Mouse (Mus musculus) midbrain, embryonic 10.5 days (tissue): ENCODE data around the gene Mest. TPM values are rescaled to one million over a fixed set of nuclear protein-coding genes. Genes with fewer than 3 reads are reported as not detected.
A peak's percentile ranks its signal among the peaks of the same experiment; 100 is the strongest.

ENCODE experiments used
- DNase-seq: peaks from one replicate; pipeline ENCODE4 v3.0.0-alpha.2; 2017; ENCODE audit warnings: low spot score
- H3K27ac ChIP-seq: fragments of 300-500 bp; sonication (generic); replicated peaks from 2 replicates; pipeline ENCODE4 v1.5.1; 2016; ENCODE audit warnings: mild to moderate bottlenecking
- H3K27me3 ChIP-seq: fragments of 300-500 bp; sonication (generic); 2 replicates; pipeline ENCODE4 v1.6.1; 2016; ENCODE audit warnings: low read depth, mild to moderate bottlenecking; ENCODE audit not compliant: poor library complexity, severe bottlenecking
- H3K36me3 ChIP-seq: fragments of 300-500 bp; sonication (generic); 2 replicates; pipeline ENCODE4 v1.6.1; 2016; ENCODE audit warnings: mild to moderate bottlenecking, moderate library complexity
- H3K4me1 ChIP-seq: fragments of 300-500 bp; sonication (generic); 2 replicates; pipeline ENCODE4 v1.6.1; 2016
- H3K4me3 ChIP-seq: fragments of 300-500 bp; sonication (generic); 2 replicates; pipeline ENCODE4 v1.5.1; 2016; ENCODE audit warnings: mild to moderate bottlenecking, moderate library complexity
- H3K9me3 ChIP-seq: fragments of 300-500 bp; sonication (generic); replicated peaks from 2 replicates; pipeline ENCODE4 v1.6.1; 2016; ENCODE audit warnings: mild to moderate bottlenecking
- WGBS: fragments of 180-500 bp; shearing (Covaris S2); methylation state at CpG from one replicate; pipeline ENCODE4 v1.1.7; 2016; 5-methylcytosine and 5-hydroxymethylcytosine counted together
- polyA plus RNA-seq: library from polyadenylated mRNA; unstranded; fragments of >200 nt; fragmentation: Nextera tagmentation; extraction: Ambion mirVana; gene quantifications from 2 replicates; pipeline ENCODE4 v1.2.1, GENCODE M21; 2016

The Mest gene
- polyA plus RNA-seq, 1 experiment from 2014 or later: 1,939 TPM

DNA sequence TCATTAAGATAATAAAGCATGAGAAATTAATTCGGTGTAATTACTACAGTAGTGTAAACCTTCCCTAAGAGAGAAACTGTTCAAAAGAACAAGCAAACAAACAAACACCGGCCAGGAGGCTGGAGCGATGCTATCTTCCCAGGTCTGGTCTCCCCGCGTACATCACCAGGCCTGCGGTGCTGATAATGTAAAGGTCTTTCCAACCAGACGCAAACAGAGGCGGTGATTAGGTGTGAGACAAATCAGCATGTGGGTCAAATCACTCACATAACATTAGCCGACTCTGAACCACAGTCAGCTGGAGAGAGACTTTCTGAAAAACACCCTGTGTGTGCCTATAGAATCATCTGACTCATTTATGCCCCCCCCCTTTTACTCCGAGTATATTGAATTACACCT, 12.0 kb upstream of the Mest start:
- Histone ChIP-seq H3K27ac (no peak overlapping the region), H3K4me3 (no peak overlapping the region), H3K9me3 (no peaks in the 10 kb centered on the region), H3K4me1 (peaks cover 51% of the 10 kb centered on the region), H3K36me3 (no peaks in the 10 kb centered on the region), H3K27me3 (no peaks in the 10 kb centered on the region)
- 78% methylated on average over 10 of the region's 10 CpGs for WGBS
- no peak for DNase-seq

DNA sequence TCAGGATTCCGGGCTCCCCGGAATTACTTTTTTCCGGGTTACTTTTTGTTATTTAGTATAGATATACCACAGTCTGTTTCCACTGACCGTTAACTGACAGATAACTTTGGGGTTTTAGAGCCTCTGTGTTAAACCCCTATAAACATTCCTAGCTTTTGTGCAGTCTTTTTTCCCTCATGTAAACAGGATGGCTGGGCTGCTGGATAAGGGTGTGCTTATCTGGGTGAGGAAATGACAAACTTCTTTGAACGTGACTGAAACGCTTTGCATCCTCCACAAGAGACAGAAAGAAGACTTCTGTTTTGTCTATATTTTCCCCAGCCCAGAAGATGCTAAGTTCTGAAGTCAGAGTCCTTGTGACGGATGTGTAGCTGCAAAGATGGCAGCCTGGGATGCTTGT, 10.9 kb upstream of the Mest start:
- Histone ChIP-seq H3K36me3 (no peaks in the 10 kb centered on the region), H3K4me1 (peaks cover 44% of the 10 kb centered on the region), H3K4me3 (no peak overlapping the region), H3K9me3 (no peaks in the 10 kb centered on the region), H3K27ac (peak overlapping the region; percentile 50; the same call in 1 of the 2 replicates), H3K27me3 (no peaks in the 10 kb centered on the region)
- WGBS: 76% methylated on average over 7 of the region's 7 CpGs
- no peak for DNase-seq

DNA sequence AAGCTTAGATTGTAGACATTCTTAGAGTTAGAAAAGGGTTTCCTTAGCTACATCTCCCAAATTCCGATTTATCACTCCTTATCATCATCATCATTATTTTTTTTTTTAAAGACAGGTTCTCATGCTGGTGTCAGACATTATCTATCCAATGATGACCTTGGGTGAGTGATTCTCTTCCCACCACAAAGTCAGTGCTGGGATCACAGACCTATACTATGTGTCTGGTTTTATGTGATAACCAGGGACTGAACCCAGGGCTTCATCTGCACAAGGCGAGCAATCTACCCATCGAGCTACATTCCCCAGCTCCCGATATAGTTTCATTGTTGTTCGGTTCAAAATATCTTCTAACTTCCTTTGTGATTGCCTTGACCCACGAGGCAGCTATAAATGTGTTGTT, 9.9 kb upstream of the Mest start:
- Histone ChIP-seq H3K4me1 (peaks cover 40% of the 10 kb centered on the region), H3K27me3 (no peaks in the 10 kb centered on the region), H3K36me3 (no peaks in the 10 kb centered on the region), H3K27ac (peak overlapping the region; percentile 34; the same call in 1 of the 2 replicates), H3K9me3 (no peaks in the 10 kb centered on the region), H3K4me3 (no peak overlapping the region)
- 88% methylated on average over 6 of the region's 6 CpGs for WGBS
- no peak for DNase-seq

DNA sequence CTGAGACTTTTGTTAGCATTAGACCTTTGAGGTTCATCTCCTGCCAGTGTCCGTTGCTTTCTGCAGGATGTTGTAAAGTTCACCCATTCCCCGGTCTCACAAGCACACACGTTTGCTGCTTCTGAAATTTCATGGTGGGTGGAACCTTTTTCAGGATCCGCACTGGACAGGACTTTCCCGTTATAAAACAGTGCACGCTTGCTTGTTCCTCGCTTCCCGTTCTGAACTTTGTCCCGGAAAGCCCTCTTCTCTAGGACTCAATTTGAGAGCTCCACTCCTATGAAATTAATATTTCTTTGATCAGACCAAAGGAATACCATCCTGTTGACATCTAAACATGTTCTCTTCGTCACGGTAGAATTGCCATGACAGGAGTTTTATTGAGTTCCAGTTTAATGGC, 9.5 kb upstream of the Mest start:
- H3K27ac ChIP-seq: peak overlapping the region; percentile 34; the same call in 1 of the 2 replicates
- H3K27me3 ChIP-seq: no peaks in the 10 kb centered on the region
- H3K4me3 ChIP-seq: no peak overlapping the region
- no peaks in the 10 kb centered on the region for H3K36me3 ChIP-seq
- peaks cover 40% of the 10 kb centered on the region for H3K4me1 ChIP-seq
- no peaks in the 10 kb centered on the region for H3K9me3 ChIP-seq
- no peak for DNase-seq
- WGBS: 89% methylated on average over 11 of the region's 11 CpGs

DNA sequence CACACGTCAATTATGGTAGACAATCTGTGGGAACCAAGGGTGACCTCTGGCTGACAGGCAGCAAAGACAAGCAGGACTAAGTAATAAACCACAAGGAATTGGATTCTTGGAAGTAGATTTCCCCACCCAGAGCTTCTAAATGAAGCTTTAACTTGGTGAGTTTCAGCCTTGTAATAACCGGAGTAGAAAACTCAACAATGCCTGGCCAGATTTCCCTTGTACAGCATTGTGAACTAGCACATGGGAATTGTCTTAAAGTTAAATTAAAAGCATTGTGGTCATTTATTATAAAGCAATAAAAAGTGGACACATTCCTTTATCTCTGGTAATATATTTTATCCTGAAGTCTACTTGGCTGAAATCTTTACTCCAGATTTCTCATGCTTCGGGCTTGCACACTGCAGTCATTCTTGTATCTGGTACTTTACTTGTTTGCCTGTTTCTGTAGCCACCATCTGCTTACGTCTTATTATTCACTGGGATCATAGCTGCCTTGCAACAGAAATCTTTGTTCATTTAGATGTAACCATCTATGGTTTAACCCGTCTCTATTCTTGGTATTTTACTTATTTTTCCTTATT, 8.4 kb upstream of the Mest start:
- H3K4me3 ChIP-seq: no peak overlapping the region
- H3K9me3 ChIP-seq: no peaks in the 10 kb centered on the region
- H3K27ac ChIP-seq: no peak overlapping the region
- H3K4me1 ChIP-seq: peaks cover 29% of the 10 kb centered on the region
- 88% methylated on average over 5 of the region's 5 CpGs for WGBS
- H3K36me3 ChIP-seq: no peaks in the 10 kb centered on the region
- no peak for DNase-seq
- H3K27me3 ChIP-seq: no peaks in the 10 kb centered on the region

DNA sequence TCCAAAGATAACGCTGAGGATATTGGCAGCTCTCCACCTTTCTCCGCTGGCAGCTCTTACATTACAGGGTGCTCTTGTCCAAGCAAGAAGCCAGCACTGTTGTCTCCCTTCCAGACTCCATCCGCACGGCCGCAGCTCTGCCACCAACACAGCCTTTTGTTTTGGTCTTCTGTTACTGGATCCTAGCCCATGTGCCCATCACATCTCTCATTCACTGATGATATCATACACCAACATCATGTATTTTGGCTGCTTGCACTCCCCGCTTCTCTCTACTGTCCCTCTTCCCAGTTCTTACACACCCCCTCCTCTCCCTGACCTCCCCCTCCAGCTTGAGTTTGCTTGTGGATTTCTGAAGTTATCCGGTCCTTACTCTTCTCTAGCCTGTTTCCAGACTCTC, 6.6 kb upstream of the Mest start:
- peaks cover 26% of the 10 kb centered on the region for H3K4me1 ChIP-seq
- H3K27ac ChIP-seq: no peak overlapping the region
- 90% methylated on average over 7 of the region's 7 CpGs for WGBS
- H3K36me3 ChIP-seq: no peaks in the 10 kb centered on the region
- H3K27me3 ChIP-seq: no peaks in the 10 kb centered on the region
- DNase-seq: no peak
- H3K9me3 ChIP-seq: no peaks in the 10 kb centered on the region
- no peak overlapping the region for H3K4me3 ChIP-seq

DNA sequence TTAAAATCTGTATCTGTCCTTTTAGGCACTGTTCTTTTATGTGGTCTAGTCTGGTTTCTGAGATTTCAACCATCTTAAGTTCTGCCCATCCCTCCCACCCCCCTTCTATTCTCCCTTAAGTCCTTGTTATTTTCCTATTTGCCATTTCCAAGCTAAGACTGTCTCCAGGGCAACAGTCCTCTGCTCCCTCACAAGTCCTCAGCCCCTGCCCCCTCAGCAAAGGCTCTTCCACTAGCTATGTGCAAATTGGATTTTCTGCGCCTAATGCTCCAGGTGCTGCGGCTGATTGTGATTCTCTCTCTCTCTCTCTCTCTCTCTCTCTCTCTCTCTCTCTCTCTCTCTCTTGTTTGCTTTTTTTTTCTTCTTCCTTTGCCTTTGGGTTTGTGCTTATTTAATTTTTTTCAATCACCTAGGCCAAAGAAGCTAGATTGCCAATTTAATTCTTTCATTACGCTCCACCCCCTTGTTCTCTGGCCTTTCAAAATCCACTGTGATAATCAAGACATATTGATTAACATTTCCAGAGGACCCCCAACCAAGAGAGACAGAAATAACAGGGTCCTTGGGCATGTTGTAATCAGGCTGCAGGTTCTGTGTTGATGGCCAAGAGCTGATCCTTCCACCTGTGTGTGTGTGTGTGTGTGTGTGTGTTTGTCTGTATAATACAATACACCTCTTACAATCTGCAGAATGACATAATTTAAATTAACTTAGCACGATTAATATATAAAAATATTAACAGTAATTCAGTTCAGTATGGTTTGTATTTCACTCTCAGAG, 772 bp upstream of the Mest start:
- Histone ChIP-seq H3K36me3 (no peaks in the 10 kb centered on the region), H3K27me3 (no peaks in the 10 kb centered on the region), H3K9me3 (no peaks in the 10 kb centered on the region), H3K4me3 (no peak overlapping the region), H3K4me1 (peaks cover 39% of the 10 kb centered on the region), H3K27ac (peak overlapping the region; percentile 84)
- WGBS: 45% methylated on average over 4 of the region's 4 CpGs
- DNase-seq: peak; percentile 59

DNA sequence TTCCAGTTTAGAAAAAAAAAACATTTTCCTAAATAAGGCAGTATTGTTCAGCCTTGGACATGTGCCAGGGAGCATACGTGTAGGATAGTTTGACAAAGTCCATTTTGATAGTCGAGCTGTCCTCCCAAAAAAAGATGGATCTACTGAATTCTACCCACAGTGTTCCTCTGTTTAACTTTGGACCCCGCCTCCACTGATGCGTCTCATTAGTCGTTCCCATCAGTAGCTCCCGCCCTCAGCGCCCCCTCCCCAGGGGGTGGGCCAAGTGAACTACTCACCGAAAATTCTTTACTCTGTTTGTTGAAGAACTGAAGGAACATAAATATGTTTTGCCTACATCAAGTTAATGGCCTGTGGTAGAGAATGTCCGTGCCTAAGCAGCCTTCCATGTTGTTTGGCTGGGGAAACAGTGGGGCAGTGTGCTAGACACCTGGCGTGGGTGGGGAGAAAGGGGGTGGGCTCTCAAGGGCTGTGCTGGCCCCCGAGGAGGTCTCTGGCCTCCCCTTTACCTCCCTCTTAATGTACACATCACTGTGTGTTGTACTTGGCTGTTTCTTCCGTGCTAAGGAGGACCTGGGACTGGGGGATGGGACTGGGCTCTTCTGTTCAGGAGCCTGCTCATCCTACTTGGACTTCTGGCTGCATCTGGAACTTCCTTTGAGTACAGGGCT, 7.1 kb downstream of the Mest start:
- DNase-seq: no peak

DNA sequence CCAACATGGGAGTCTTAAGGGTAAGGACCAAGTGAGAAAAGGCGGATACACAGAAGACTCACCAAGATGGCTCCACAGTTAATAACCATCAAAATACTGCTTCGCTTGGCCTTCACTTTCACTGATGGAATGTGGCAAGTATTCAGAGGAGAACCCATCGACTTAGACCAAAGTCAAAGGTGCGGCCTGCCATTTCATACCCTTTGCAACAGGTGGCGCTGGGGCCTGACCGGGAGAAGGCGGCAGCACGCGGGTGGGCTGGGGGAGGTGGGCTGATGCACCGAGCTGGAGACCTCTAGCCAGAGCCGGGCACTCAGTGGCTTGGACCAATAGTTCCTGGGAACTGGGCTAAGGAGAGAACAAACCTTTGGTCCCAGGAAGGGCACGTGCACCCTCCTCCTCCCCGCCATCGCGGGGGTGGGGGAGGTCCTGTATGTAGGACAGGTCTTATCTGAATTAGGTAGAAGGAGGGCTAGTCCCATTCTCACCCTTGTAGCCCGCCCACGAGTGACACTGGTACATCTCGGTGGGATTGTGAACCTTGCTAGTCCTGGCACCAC, 9.3 kb downstream of the Mest start:
- Histone ChIP-seq H3K27me3 (no peaks in the 10 kb centered on the region), H3K9me3 (peaks cover 34% of the 10 kb centered on the region), H3K27ac (peak overlapping the region; percentile 90), H3K4me3 (peak overlapping the region; percentile 70), H3K4me1 (peaks cover 66% of the 10 kb centered on the region), H3K36me3 (peaks cover 14% of the 10 kb centered on the region)
- 33% methylated on average over 18 of the region's 18 CpGs for WGBS
- no peak for DNase-seq

More for the DNA sequence above, 7.1 kb downstream of the Mest start:
- Histone ChIP-seq H3K4me3 (no peak overlapping the region), H3K27me3 (no peaks in the 10 kb centered on the region), H3K36me3 (no peaks in the 10 kb centered on the region), H3K27ac (no peak overlapping the region), H3K9me3 (peaks cover 12% of the 10 kb centered on the region), H3K4me1 (peaks cover 46% of the 10 kb centered on the region)
- 65% methylated on average over 12 of the region's 12 CpGs for WGBS

DNA sequence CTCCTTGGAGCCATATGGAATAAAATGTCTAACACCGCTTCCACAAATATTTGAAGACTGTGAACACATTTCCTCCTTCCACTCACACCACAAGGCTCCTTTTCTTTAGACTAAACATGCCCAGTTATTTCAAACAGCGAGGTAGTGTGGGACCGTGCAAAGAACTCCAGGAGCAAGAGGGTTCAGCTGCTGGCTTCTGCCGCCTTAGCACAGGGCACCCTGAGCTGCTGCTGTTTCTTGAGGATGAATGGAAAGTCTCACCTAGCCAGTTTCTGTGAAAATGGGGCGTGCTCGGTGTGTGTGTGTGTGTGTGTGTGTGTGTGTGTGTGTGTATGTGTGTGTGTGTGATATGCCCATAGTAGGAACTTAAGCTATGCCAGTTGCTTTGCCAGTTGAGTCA, 11.1 kb downstream of the Mest start:
- Histone ChIP-seq H3K9me3 (peaks cover 52% of the 10 kb centered on the region), H3K27ac (peak overlapping the region; percentile 90), H3K4me1 (peaks cover 63% of the 10 kb centered on the region), H3K27me3 (no peaks in the 10 kb centered on the region), H3K4me3 (peak overlapping the region; percentile 70), H3K36me3 (peaks cover 30% of the 10 kb centered on the region)
- 56% methylated on average over 6 of the region's 6 CpGs for WGBS
- no peak for DNase-seq

DNA sequence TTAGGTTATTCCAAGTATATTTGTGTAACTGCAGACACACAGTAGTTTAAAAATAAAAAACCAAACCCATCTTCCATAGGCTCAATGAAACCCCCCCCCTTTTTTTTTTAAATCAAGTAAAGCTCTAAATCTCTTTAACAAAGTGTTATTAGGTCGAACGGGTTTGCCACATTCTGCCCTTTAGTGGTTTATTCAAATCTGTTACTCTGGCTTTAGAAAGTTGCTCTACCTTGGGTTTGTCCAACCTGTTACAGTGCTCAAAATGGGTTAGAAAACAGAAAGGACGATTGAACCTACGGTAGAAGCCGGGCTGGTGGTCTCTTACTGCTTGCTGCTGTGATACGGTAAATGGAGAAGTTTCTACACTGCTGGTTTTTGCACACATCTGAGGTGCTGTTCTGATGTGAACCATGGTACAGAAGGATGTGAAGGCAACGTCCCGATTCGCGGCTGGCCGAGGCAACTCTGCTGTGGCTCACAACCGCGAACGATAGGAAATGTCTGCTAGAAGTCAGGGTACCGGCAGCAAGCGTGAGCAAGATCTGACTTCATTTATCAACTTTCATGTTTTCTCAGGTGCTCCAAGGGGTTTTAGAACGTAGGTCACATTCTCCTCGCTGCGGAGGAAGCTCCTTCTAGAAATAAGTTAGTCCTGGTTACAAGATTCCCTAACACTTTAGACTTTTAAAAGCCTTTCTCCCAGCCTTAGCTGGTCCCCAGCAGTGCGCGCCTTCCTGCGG, 11.8 kb downstream of the Mest start:
- Histone ChIP-seq H3K9me3 (peaks cover 59% of the 10 kb centered on the region), H3K36me3 (peaks cover 37% of the 10 kb centered on the region), H3K4me1 (peaks cover 61% of the 10 kb centered on the region), H3K4me3 (peak overlapping the region; percentile 70), H3K27ac (peak overlapping the region; percentile 90), H3K27me3 (no peaks in the 10 kb centered on the region)
- DNase-seq: no peak
- 56% methylated on average over 22 of the region's 22 CpGs for WGBS

DNA sequence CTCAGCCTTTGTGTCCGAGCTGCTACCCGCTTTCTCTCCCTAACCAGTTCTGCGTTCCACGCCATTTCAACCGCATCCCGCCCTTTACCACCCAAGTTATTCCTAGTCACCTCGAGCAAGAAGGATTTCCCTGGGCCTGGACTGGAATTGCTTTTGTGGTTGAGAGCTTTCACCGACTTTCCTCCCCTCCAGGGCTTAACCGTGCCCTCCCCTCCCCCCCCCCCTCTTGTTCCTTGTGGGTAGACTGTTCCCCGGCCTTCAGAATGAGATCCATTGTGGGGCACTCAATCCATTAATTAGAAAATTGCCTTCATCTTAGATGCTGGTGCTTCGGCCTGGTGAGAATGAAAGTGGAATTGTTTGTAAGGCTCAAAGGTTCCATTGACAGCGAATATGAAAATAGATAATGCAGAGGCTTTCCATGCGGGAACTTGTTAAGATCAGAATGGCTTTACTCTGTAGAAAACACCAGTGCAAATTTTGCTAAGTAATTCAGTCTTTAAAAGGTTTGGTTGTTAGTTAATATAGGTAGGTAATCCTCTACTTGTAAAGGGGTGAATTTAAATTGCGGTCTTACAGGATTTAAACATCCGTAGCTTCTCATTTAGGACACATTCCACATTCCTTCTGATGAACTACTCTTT, 12.5 kb downstream of the Mest start:
- peaks cover 62% of the 10 kb centered on the region for H3K4me1 ChIP-seq
- peak overlapping the region; percentile 90 for H3K27ac ChIP-seq
- peak overlapping the region; percentile 70 for H3K4me3 ChIP-seq
- H3K27me3 ChIP-seq: no peaks in the 10 kb centered on the region
- peak; percentile 57 for DNase-seq
- 47% methylated on average over 15 of the region's 15 CpGs for WGBS
- H3K9me3 ChIP-seq: peaks cover 61% of the 10 kb centered on the region
- peaks cover 44% of the 10 kb centered on the region for H3K36me3 ChIP-seq
